Mouse (Mus musculus): Measurements from ENCODE around the gene Scamp5. TPM values are rescaled to one million over a fixed set of nuclear protein-coding genes. Genes with fewer than 3 reads are reported as not detected.

Gene Scamp5
- polyA plus RNA-seq, 1 experiment from 2014 or later = 112 TPM

GRCm38 (mm10) chr9:57404036-57404435 is 63.8 kb downstream of the Scamp5 start:
- Histone ChIP-seq H3K9ac (replicated peaks) (no peak overlapping the region), H3K27me3 (replicated peaks) (no peaks in the 10 kb centered on the region), H3K27ac (replicated peaks) (no peak overlapping the region), H3K4me3 (replicated peaks) (no peak overlapping the region), H3K36me3 (no peaks in the 10 kb centered on the region), H3K4me2 (no peak overlapping the region), H3K9me3 (replicated peaks) (peaks cover 5% of the 10 kb centered on the region; the same call in 1 of the 2 replicates), H3K4me1 (no peaks in the 10 kb centered on the region)
- WGBS = 91% methylated on average over 5 of the region's 5 CpGs
- no peak for ATAC-seq (ENCODE audit: low FRiP score)

GRCm38 (mm10) chr9:57402318-57403251 is 65.3 kb downstream of the Scamp5 start:
- no peak overlapping the region for H3K4me3 ChIP-seq (replicated peaks)
- ATAC-seq (ENCODE audit: low FRiP score) = no peak
- no peaks in the 10 kb centered on the region for H3K27me3 ChIP-seq (replicated peaks)
- WGBS = 91% methylated on average over 15 of the region's 15 CpGs
- peaks cover 5% of the 10 kb centered on the region; the same call in 1 of the 2 replicates for H3K9me3 ChIP-seq (replicated peaks)
- H3K9ac ChIP-seq (replicated peaks) = no peak overlapping the region
- no peak overlapping the region for H3K4me2 ChIP-seq
- H3K4me1 ChIP-seq = no peaks in the 10 kb centered on the region
- no peak overlapping the region for H3K27ac ChIP-seq (replicated peaks)
- no peaks in the 10 kb centered on the region for H3K36me3 ChIP-seq

GRCm38 (mm10) chr9:57398773-57399172 is 69.1 kb downstream of the Scamp5 start:
- ATAC-seq (ENCODE audit: low FRiP score) = no peak
- H3K27me3 ChIP-seq (replicated peaks) = no peaks in the 10 kb centered on the region
- H3K4me3 ChIP-seq (replicated peaks) = no peak overlapping the region
- H3K4me2 ChIP-seq = no peak overlapping the region
- peaks cover 5% of the 10 kb centered on the region; the same call in 1 of the 2 replicates for H3K9me3 ChIP-seq (replicated peaks)
- no peaks in the 10 kb centered on the region for H3K36me3 ChIP-seq
- H3K9ac ChIP-seq (replicated peaks) = no peak overlapping the region
- no peaks in the 10 kb centered on the region for H3K4me1 ChIP-seq
- 95% methylated on average over 2 of the region's 2 CpGs for WGBS
- H3K27ac ChIP-seq (replicated peaks) = no peak overlapping the region

GRCm38 (mm10) chr9:57392892-57393291 is 75.0 kb downstream of the Scamp5 start:
- no peak overlapping the region for H3K9ac ChIP-seq (replicated peaks)
- H3K36me3 ChIP-seq = no peaks in the 10 kb centered on the region
- no peaks in the 10 kb centered on the region for H3K4me1 ChIP-seq
- H3K9me3 ChIP-seq (replicated peaks) = no peaks in the 10 kb centered on the region
- H3K27me3 ChIP-seq (replicated peaks) = no peaks in the 10 kb centered on the region
- WGBS = 91% methylated on average over 1 of the region's 1 CpGs
- no peak for ATAC-seq (ENCODE audit: low FRiP score)
- no peak overlapping the region for H3K4me3 ChIP-seq (replicated peaks)
- no peak overlapping the region for H3K27ac ChIP-seq (replicated peaks)
- H3K4me2 ChIP-seq = no peak overlapping the region

Other genes with a start within 250 kb of the Scamp5 start
- not detected in 2 replicates for gene Trcg1, start 231.5 kb downstream of the Scamp5 start, polyA plus RNA-seq (2015; fragmentation: Nextera tagmentation; extraction: Ambion mirVana)
- 4.1 and 10.9 TPM in 2 replicates for gene 1700017B05Rik, start 205.4 kb downstream of the Scamp5 start, polyA plus RNA-seq (2015; fragmentation: Nextera tagmentation; extraction: Ambion mirVana)
- 18.4 and 22.7 TPM in 2 replicates for gene Ppcdc, start 27.9 kb downstream of the Scamp5 start, polyA plus RNA-seq (2015; fragmentation: Nextera tagmentation; extraction: Ambion mirVana)
- gene Rpp25, start 36.0 kb upstream of the Scamp5 start, polyA plus RNA-seq (2015; fragmentation: Nextera tagmentation; extraction: Ambion mirVana) = 17.4 and 23.5 TPM in 2 replicates
- 949 and 1,085 TPM in 2 replicates for gene Cox5a, start 53.2 kb upstream of the Scamp5 start, polyA plus RNA-seq (2015; fragmentation: Nextera tagmentation; extraction: Ambion mirVana)
- 22.3 and 23.8 TPM in 2 replicates for gene Fam219b, start 69.5 kb upstream of the Scamp5 start, polyA plus RNA-seq (2015; fragmentation: Nextera tagmentation; extraction: Ambion mirVana)
- 75.8 and 81.7 TPM in 2 replicates for gene Mpi, start 84.7 kb upstream of the Scamp5 start, polyA plus RNA-seq (2015; fragmentation: Nextera tagmentation; extraction: Ambion mirVana)
- gene Scamp2, start 92.9 kb upstream of the Scamp5 start, polyA plus RNA-seq (2015; fragmentation: Nextera tagmentation; extraction: Ambion mirVana) = 43.5 and 48.5 TPM in 2 replicates
- 32.1 and 36.5 TPM in 2 replicates for gene Ulk3, start 121.4 kb upstream of the Scamp5 start, polyA plus RNA-seq (2015; fragmentation: Nextera tagmentation; extraction: Ambion mirVana)
- 0.11 and 0.23 TPM in 2 replicates for gene Cplx3, start 138.2 kb upstream of the Scamp5 start, polyA plus RNA-seq (2015; fragmentation: Nextera tagmentation; extraction: Ambion mirVana)
- gene Lman1l, start 152.7 kb upstream of the Scamp5 start, polyA plus RNA-seq (2015; fragmentation: Nextera tagmentation; extraction: Ambion mirVana) = not detected in 2 replicates
- 43.1 and 50.0 TPM in 2 replicates for gene Csk, start 185.6 kb upstream of the Scamp5 start, polyA plus RNA-seq (2015; fragmentation: Nextera tagmentation; extraction: Ambion mirVana)
- not detected in 2 replicates for gene Cyp1a2, start 215.6 kb upstream of the Scamp5 start, polyA plus RNA-seq (2015; fragmentation: Nextera tagmentation; extraction: Ambion mirVana)
- gene Cyp1a1, start 219.9 kb upstream of the Scamp5 start, polyA plus RNA-seq (2015; fragmentation: Nextera tagmentation; extraction: Ambion mirVana) = 0.09 and 0.12 TPM in 2 replicates
- gene Edc3, start 240.5 kb upstream of the Scamp5 start, polyA plus RNA-seq (2015; fragmentation: Nextera tagmentation; extraction: Ambion mirVana) = 27.6 and 29.4 TPM in 2 replicates

Measured in neural tube, embryonic 15.5 days (tissue).